Mouse (Mus musculus): ENCODE results near the gene Rims1. TPM values are rescaled to one million over a fixed set of nuclear protein-coding genes. Genes with fewer than 3 reads are reported as not detected.

Rims1 gene
- polyA plus RNA-seq, 1 experiment from 2014 or later: not detected

GRCm38 (mm10) chr1:22248898-22249386 lies 556.9 kb downstream of the Rims1 start:
- ATAC-seq (no peak), DNase-seq (ENCODE audit: low read depth, low spot score) (no peak)
- no peaks in the 10 kb centered on the region for H3K27me3 ChIP-seq
- ChIA-PET POLR2A (no interaction called here), CTCF (no interaction called here)
- in situ Hi-C loops (cut with MboI; ENCODE audit: low pct_unique_long_range_greater_than_20kb): no loop called here
- no peak for TF ChIP-seq CTCF (IDR thresholded peaks at IDR 0.05)

- POLR2A ChIA-PET: no interaction called here
- no peak for DNase-seq (ENCODE audit: low read depth, low spot score)
- no peaks in the 10 kb centered on the region for H3K27me3 ChIP-seq
- in situ Hi-C loops (cut with MboI; ENCODE audit: low pct_unique_long_range_greater_than_20kb): no loop called here
- CTCF ChIA-PET: no interaction called here
- ATAC-seq: no peak
- TF ChIP-seq CTCF (IDR thresholded peaks at IDR 0.05): no peak
Measured at GRCm38 (mm10) chr1:22245748-22246147, 560.0 kb downstream of the Rims1 start.
